Mouse (Mus musculus) stomach, embryonic 15.5 days (tissue): Measurements from ENCODE around the gene Olfr689. TPM values are rescaled to one million over a fixed set of nuclear protein-coding genes. Genes with fewer than 3 reads are reported as not detected.
"Not testable (repeated sequence)": the region's sequence is repeated elsewhere in the genome, so short reads cannot be mapped to it uniquely, and the experiment has no call there.

Experiments
- ATAC-seq: fragments of 200-750 bp; cut with Nextera tagmentation; 2 replicates; pipeline ENCODE4 v1.8.0; 2017; ENCODE audit warnings: low read depth, moderate number of reproducible peaks, moderate TSS enrichment; ENCODE audit not compliant: insufficient read depth, low FRiP score
- H3K27ac ChIP-seq: fragments of 300-500 bp; sonication (generic); 2 replicates; pipeline ENCODE4 v1.5.1; 2015; ENCODE audit warnings: mild to moderate bottlenecking, inconsistent platforms
- H3K27me3 ChIP-seq: fragments of 300-500 bp; sonication (generic); replicated peaks from 2 replicates; pipeline ENCODE4 v1.6.1; 2015; ENCODE audit warnings: inconsistent platforms
- H3K36me3 ChIP-seq: fragments of 300-500 bp; sonication (generic); 2 replicates; pipeline ENCODE4 v1.6.1; 2015; ENCODE audit warnings: inconsistent platforms
- H3K4me1 ChIP-seq: fragments of 300-500 bp; sonication (generic); 2 replicates; pipeline ENCODE4 v1.6.1; 2015; ENCODE audit warnings: inconsistent platforms
- H3K4me2 ChIP-seq: fragments of 300-500 bp; sonication (generic); 2 replicates; pipeline ENCODE4 v1.6.1; 2015; ENCODE audit warnings: mild to moderate bottlenecking, inconsistent platforms
- H3K4me3 ChIP-seq: fragments of 300-500 bp; sonication (generic); replicated peaks from 2 replicates; pipeline ENCODE4 v1.5.1; 2015; ENCODE audit warnings: inconsistent platforms
- H3K9ac ChIP-seq: fragments of 300-500 bp; sonication (generic); 2 replicates; pipeline ENCODE4 v1.6.1; 2015; ENCODE audit warnings: inconsistent platforms
- H3K9me3 ChIP-seq: fragments of 300-500 bp; sonication (generic); 2 replicates; pipeline ENCODE4 v1.6.1; 2016; ENCODE audit warnings: inconsistent platforms
- WGBS: fragments of 180-500 bp; shearing (Covaris S2); methylation state at CpG from one replicate; pipeline ENCODE4 v1.1.7; 2015; 5-methylcytosine and 5-hydroxymethylcytosine counted together
- polyA plus RNA-seq: library from polyadenylated mRNA; unstranded; fragments of >200 nt; fragmentation: Nextera tagmentation; extraction: Ambion mirVana; gene quantifications from 2 replicates; pipeline ENCODE4 v1.2.1, GENCODE M21; 2015

Olfr689 gene
- 0.08 TPM in 1 of 2 replicates, not detected in the other for polyA plus RNA-seq

DNA sequence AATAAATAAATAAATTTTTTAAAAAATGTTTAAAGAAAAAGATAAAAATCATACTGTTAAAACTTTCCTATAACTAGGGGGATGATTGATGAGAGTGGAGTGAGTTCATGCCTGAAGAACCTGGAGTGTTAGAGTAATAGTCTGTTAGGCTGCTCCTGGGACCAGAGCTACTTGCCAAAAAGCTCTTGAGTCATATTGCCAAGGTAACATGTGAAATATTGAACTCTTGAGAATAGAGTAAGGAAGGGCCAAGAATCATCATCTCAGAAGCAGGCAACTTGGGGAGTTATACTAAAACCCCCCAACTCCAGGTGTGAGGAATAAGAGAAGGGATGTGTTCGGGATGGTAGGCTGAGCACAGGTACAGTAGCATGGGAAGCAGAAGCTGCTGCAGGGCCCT lies at the start of gene Olfr689:
Gene Olfr689 (plus strand): TSS at position 301 of the 400 bp plus-strand sequence.
- H3K27me3 ChIP-seq = no peaks in the 10 kb centered on the region
- 69% methylated on average over 1 of the region's 1 CpGs for WGBS
- H3K4me3 ChIP-seq = no peak within 1 kb of the TSS
- no peaks in the 10 kb centered on the region for H3K4me1 ChIP-seq
- no peak within 1 kb of the TSS for H3K27ac ChIP-seq
- no peak within 1 kb of the TSS for H3K9ac ChIP-seq
- H3K4me2 ChIP-seq = no peak within 1 kb of the TSS
- no peaks in the 10 kb centered on the region for H3K9me3 ChIP-seq
- no peaks in the 10 kb centered on the region for H3K36me3 ChIP-seq
- ATAC-seq = no peak

DNA sequence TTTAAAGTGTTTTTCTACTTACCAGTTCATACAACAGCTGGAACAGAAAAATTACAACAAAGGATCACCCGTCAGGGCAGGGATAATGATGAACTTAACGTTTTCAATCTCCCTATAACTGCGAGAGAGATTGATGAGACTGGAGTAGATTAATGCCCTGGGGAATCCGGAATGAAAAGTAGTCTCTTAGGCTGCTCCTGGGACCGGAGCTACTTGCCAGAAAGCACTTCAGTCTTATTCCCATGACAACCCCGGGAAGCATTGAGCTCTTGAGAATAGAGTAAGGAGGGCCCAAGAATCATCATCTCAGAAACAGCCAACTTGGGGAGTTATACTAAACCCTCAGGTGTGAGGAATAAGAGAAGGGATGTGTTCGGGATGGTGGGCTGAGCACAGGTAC lies 38.5 kb upstream of the Olfr689 start:
- H3K9me3 ChIP-seq = no peaks in the 10 kb centered on the region
- H3K4me2 ChIP-seq = no peak overlapping the region
- H3K36me3 ChIP-seq = no peaks in the 10 kb centered on the region
- WGBS = 61% methylated on average over 7 of the region's 7 CpGs
- no peak for ATAC-seq
- H3K27me3 ChIP-seq = no peaks in the 10 kb centered on the region
- H3K27ac ChIP-seq = no peak overlapping the region
- H3K4me1 ChIP-seq = no peaks in the 10 kb centered on the region
- H3K4me3 ChIP-seq = no peak overlapping the region
- no peak overlapping the region for H3K9ac ChIP-seq

DNA sequence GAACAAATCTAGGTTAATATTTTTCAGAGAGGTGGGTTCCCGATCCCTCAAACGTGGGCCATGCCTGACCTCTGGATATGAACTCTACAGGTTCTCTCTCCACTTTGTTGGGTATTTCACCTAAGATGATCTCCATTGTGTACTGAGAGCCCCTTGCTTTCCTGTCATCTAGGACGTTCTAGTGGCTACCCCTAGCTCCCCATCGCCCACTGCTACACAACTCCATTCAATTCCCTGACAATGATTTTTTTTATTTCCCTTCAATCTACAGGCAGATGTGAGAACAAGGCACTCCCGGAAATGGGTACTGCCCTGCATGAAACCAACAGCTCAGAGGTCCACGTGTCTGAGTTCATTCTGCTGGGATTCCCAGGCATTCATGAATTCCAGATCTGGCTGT lies 23.2 kb upstream of the Olfr689 start, which contains the start of gene Olfr688:
Gene Olfr688 (plus strand): TSS at position 301 of the 400 bp plus-strand sequence.
- Histone ChIP-seq H3K27ac (no peak within 1 kb of the TSS), H3K4me3 (no peak within 1 kb of the TSS), H3K27me3 (no peaks in the 10 kb centered on the region), H3K4me2 (no peak within 1 kb of the TSS), H3K9me3 (no peaks in the 10 kb centered on the region), H3K36me3 (no peaks in the 10 kb centered on the region), H3K9ac (no peak within 1 kb of the TSS), H3K4me1 (no peaks in the 10 kb centered on the region)
- no peak for ATAC-seq
- 73% methylated on average over 6 of the region's 6 CpGs for WGBS

DNA sequence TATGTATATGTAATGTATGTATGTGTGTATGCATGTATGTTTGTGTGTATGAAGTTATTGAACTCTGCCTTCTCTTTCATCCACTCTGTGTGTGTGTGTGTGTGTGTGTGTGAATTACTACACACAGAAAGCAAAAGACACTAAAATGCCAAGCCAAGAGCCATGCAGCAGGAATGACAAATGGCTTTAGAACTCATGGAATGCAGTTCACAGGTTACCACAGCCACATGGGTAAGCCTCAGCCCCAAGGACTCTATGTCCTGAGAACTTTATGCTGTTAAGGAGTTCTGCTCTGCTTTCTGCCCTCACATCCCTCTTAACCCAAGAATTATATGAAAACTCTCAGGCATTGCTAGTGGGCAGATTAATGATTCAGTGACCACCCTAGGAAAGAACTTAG lies 20.9 kb upstream of the Olfr689 start:
- Histone ChIP-seq H3K27me3 (no peaks in the 10 kb centered on the region), H3K4me3 (no peak overlapping the region), H3K9me3 (no peaks in the 10 kb centered on the region), H3K4me1 (no peaks in the 10 kb centered on the region), H3K9ac (no peak overlapping the region), H3K36me3 (no peaks in the 10 kb centered on the region), H3K27ac (no peak overlapping the region), H3K4me2 (no peak overlapping the region)
- ATAC-seq = no peak

DNA sequence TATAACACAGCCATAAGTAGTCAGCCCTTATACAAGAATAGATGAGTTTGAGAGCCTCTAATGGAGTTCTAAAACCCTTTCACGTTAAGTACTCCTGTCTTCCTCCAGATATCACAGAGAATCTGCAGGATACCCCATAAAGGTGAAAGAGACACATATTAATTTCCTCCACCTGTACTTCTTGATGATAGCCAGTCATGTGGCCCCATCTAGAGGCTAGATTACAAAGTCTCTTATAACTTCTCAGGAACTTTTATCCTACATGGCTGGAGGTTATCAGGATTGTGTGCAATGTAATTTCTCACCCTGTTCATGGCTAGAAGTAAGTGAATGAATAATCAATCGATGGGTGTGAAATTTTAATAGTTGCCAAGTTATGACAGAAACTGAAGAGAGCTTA lies 14.3 kb downstream of the Olfr689 start:
- H3K27ac ChIP-seq = no peak overlapping the region
- no peaks in the 10 kb centered on the region for H3K4me1 ChIP-seq
- H3K4me3 ChIP-seq = no peak overlapping the region
- no peak overlapping the region for H3K9ac ChIP-seq
- H3K9me3 ChIP-seq = no peaks in the 10 kb centered on the region
- no peaks in the 10 kb centered on the region for H3K27me3 ChIP-seq
- ATAC-seq = no peak
- WGBS = 73% methylated on average over 2 of the region's 2 CpGs
- no peaks in the 10 kb centered on the region for H3K36me3 ChIP-seq
- no peak overlapping the region for H3K4me2 ChIP-seq

DNA sequence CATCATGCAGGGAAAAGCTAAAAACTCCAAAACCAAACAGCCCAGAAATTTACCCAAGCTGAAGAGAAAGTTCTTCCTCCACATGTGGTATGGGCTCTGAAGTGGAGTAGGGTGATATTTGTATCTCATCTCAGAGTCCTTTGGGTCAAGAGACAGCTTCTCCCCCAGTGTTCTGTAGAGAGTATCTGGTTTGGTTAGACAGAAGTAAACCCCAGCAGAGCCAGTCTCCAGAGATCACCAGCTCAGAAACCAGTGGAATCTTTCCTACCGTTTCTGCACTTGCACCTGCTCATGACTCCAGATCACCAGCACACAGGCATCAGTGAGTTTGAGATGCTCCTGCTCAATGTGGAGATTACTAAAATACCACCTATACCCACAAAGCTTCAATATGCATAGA lies 23.0 kb downstream of the Olfr689 start, which contains the start of gene Olfr690:
Gene Olfr690 (minus strand): TSS at position 101 of the 400 bp plus-strand sequence.
- no peak within 1 kb of the TSS for H3K4me2 ChIP-seq
- no peak for ATAC-seq
- 61% methylated on average over 1 of the region's 1 CpGs for WGBS
- H3K4me3 ChIP-seq = no peak within 1 kb of the TSS
- no peak within 1 kb of the TSS for H3K9ac ChIP-seq
- no peaks in the 10 kb centered on the region for H3K4me1 ChIP-seq
- H3K27ac ChIP-seq = no peak within 1 kb of the TSS
- H3K36me3 ChIP-seq = no peaks in the 10 kb centered on the region
- H3K27me3 ChIP-seq = no peaks in the 10 kb centered on the region
- H3K9me3 ChIP-seq = no peaks in the 10 kb centered on the region

DNA sequence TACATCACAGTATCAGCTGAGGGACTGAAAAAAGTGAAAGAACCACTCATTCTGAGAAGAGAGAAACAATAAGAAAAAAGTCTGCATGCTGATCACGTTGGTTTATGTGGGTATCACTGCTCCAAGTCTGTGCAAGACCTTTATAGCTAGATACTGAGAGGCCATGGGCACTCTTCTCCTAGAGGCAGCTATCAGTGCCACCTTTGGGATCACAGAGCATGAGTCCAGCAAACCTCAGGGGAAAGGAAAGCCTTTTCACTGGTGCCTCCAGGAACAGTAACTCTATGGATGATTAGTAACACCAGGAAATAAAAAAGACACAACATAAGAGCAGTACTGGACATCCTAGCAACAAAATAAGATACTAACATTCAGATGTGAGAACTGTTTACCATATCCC lies 31.2 kb downstream of the Olfr689 start, which contains the start of gene Olfr691:
Gene Olfr691 (minus strand): TSS at position 101 of the 400 bp plus-strand sequence.
- ATAC-seq = no peak
- Histone ChIP-seq H3K4me3 (no peak within 1 kb of the TSS), H3K4me1 (no peaks in the 10 kb centered on the region), H3K27me3 (no peaks in the 10 kb centered on the region), H3K36me3 (no peaks in the 10 kb centered on the region), H3K9ac (no peak within 1 kb of the TSS), H3K27ac (no peak within 1 kb of the TSS), H3K4me2 (no peak within 1 kb of the TSS), H3K9me3 (no peaks in the 10 kb centered on the region)
- 38% methylated on average over 1 of the region's 1 CpGs for WGBS

DNA sequence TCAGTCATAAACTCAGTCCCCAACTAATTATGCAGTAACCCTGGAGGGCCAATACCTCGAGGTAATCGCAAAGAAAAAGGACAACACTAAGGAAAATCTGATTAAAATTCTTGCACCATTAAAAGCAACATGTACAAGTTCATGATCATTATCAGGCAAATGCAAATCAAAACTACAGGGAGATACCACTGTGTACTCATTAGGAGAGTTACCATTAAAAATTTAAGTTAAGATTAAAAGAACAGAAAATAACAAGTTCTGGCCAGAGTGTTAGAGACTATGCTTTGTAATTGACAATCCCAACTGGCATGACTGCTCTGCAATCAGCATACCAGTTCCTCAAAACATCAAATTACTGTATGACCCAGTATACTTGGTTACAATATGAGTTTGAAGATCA lies 31.8 kb downstream of the Olfr689 start:
- WGBS = 79% methylated on average over 2 of the region's 2 CpGs
- no peak for ATAC-seq
- Histone ChIP-seq H3K9me3 (no peaks in the 10 kb centered on the region), H3K36me3 (no peaks in the 10 kb centered on the region), H3K4me3 (no peak overlapping the region), H3K9ac (no peak overlapping the region), H3K27me3 (no peaks in the 10 kb centered on the region), H3K4me1 (no peaks in the 10 kb centered on the region), H3K27ac (no peak overlapping the region), H3K4me2 (no peak overlapping the region)

DNA sequence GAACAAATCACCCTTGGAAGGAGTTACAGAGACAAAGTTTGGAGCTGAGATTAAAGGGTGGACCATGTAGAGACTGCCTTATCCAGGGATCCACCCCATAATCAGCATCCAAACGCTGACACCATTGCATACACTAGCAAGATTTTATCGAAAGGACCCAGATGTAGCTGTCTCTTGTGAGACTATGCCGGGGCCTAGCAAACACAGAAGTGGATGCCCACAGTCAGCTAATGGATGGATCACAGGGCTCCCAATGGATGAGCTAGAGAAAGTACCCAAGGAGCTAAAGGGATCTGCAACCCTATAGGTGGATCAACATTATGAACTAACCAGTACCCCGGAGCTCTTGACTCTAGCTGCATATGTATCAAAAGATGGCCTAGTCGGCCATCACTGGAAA lies 45.1 kb downstream of the Olfr689 start:
- not testable (repeated sequence) for H3K9ac ChIP-seq, H3K4me2 ChIP-seq, H3K36me3 ChIP-seq, ATAC-seq, H3K27me3 ChIP-seq, H3K4me3 ChIP-seq, H3K27ac ChIP-seq, H3K9me3 ChIP-seq, H3K4me1 ChIP-seq
- no CpG with 5 or more reads among the region's 5 CpGs for WGBS

DNA sequence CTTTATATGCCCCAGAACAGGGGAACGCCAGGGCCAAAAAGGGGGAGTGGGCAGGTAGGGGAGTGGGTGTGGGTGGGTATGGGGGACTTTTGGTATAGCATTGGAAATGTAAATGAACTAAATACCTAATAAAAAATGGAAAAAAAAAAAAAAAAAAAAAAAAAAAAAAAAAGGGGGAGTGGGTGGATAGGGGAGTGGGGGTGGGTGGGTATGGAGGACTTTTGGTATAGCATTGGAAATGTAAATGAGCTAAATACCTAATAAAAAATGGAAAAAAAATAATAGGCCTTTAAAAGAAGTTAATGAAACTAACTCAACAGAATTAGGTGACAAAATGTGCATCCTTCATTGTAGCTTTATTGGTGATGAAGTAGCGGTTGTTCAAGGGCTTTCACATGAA lies 45.5 kb downstream of the Olfr689 start:
- not testable (repeated sequence) for ATAC-seq, H3K4me1 ChIP-seq, H3K4me2 ChIP-seq, H3K9ac ChIP-seq, H3K9me3 ChIP-seq, H3K4me3 ChIP-seq, H3K27ac ChIP-seq, H3K36me3 ChIP-seq, H3K27me3 ChIP-seq
- 96% methylated on average over 1 of the region's 2 CpGs for WGBS

DNA sequence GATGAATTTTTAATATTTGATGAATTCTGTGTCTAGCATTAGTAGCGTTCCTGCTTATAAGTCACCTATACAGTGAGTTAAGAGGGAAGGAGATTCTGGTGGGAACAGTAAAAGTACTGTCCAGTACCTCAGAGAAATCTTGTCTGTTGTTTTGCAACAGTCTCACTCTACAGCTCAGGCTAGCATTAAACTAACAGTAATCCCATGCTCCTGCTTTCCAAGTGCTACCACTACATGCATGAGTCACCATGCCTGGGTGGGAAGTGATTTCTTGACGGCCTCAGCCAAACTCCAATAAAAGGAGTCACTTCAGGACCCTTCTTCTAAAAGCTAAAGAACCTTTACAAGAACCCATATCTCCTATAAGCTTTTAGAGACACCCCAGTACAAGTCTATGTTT lies 50.7 kb downstream of the Olfr689 start:
- no peaks in the 10 kb centered on the region for H3K27me3 ChIP-seq
- ATAC-seq = no peak
- no peaks in the 10 kb centered on the region for H3K4me1 ChIP-seq
- H3K27ac ChIP-seq = no peak overlapping the region
- H3K36me3 ChIP-seq = no peaks in the 10 kb centered on the region
- H3K9ac ChIP-seq = no peak overlapping the region
- H3K4me2 ChIP-seq = no peak overlapping the region
- WGBS = 79% methylated on average over 2 of the region's 2 CpGs
- no peak overlapping the region for H3K4me3 ChIP-seq
- no peaks in the 10 kb centered on the region for H3K9me3 ChIP-seq

DNA sequence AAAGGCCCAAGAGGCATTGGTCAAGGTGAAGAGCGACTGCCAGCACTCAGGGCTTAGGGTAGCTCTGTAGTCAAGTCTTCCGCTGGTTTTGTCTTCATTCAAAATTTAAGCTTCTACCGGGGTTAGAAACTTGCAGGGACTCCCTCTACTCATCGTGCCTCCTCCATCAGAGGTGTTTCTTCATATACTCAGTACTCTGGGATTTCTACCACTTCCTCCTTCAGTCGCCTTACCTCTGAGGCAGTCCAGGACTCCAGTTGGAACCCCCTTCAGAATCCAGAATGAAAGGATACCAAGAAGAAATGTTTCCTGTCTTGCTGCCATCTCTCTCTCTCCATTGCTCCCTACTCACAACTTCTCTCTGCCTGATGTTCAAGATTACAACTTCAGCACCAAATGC lies 56.3 kb downstream of the Olfr689 start:
- Histone ChIP-seq H3K27ac (no peak overlapping the region), H3K4me3 (no peak overlapping the region), H3K27me3 (no peaks in the 10 kb centered on the region), H3K4me2 (no peak overlapping the region), H3K36me3 (no peaks in the 10 kb centered on the region), H3K9me3 (no peaks in the 10 kb centered on the region), H3K4me1 (no peaks in the 10 kb centered on the region), H3K9ac (no peak overlapping the region)
- WGBS = 92% methylated on average over 5 of the region's 5 CpGs
- no peak for ATAC-seq

DNA sequence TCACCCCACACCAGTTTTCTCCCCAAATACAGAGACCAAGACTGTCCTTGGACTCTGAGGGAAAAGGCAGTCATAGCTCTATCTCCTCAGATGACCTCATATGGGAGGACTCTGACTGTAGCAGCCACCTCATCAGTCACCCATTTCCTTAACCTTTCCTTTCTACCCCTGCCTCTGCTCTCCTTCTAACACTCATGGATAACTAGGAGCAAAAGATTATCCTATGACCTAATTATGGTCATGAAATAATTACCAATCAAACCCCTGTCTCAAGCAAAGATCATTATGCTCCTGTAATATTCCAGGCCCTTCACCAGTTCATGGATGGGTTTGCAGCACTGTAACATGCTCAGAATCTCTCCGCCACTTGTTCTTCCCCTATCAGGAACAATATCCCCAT lies 57.0 kb downstream of the Olfr689 start, which contains the start of gene Olfr692:
Gene Olfr692 (plus strand): TSS at position 301 of the 400 bp plus-strand sequence.
- no peaks in the 10 kb centered on the region for H3K36me3 ChIP-seq
- no peak within 1 kb of the TSS for H3K4me3 ChIP-seq
- 95% methylated on average over 1 of the region's 1 CpGs for WGBS
- H3K9me3 ChIP-seq = no peaks in the 10 kb centered on the region
- no peak within 1 kb of the TSS for H3K4me2 ChIP-seq
- no peak within 1 kb of the TSS for H3K9ac ChIP-seq
- no peak for ATAC-seq
- no peaks in the 10 kb centered on the region for H3K27me3 ChIP-seq
- H3K4me1 ChIP-seq = no peaks in the 10 kb centered on the region
- no peak within 1 kb of the TSS for H3K27ac ChIP-seq
